Mouse (Mus musculus) gastrocnemius, postnatal 14 days (tissue): Measurements from ENCODE around the gene Cnot6. TPM values are rescaled to one million over a fixed set of nuclear protein-coding genes. Genes with fewer than 3 reads are reported as not detected.

Experiments
- DNase-seq: peaks from one replicate; pipeline ENCODE4 v3.0.0; 2021; ENCODE audit warnings: mixed read lengths
- intact Hi-C: fragments of 180-260 bp; cut with DNase I; formaldehyde crosslinking; loops from one replicate; pipeline ENCODE4 v1.15.1; 2025; ENCODE audit warnings: low total_unique reads
- long read RNA-seq, 2 experiments: library from polyadenylated mRNA; stranded (forward); transcript quantifications; one replicate each; pipeline ENCODE4 v2.0.0; 2021
- total RNA-seq, 2 experiments: library from RNA; stranded (reverse); gene quantifications; 2 replicates each; pipeline ENCODE4 v1.2.3; 2021

The Cnot6 gene
- 10 to 100 TPM; 19.6 to 21.1 TPM for total RNA-seq
- long read RNA-seq, experiment 1, full-length matches to known transcripts, result 2 of 4 reads
- long read RNA-seq, experiment 1, partial matches to known transcripts, result 0 of 4 reads
- long read RNA-seq, experiment 1, other reads (novel, unspliced or antisense), result 2 of 4 reads
- long read RNA-seq, experiment 2, full-length matches to known transcripts, result 10 of 14 reads
- long read RNA-seq, experiment 2, partial matches to known transcripts, result 1 of 14 reads
- long read RNA-seq, experiment 2, other reads (novel, unspliced or antisense), result 3 of 14 reads

GRCm38 (mm10) chr11:49712555-49713335 lies at the start of gene Cnot6:
TSS of gene Cnot6 (minus strand) at chr11:49712723.
- DNase-seq, result peak; percentile 98
- intact Hi-C loops, result no loop called here

DNA sequence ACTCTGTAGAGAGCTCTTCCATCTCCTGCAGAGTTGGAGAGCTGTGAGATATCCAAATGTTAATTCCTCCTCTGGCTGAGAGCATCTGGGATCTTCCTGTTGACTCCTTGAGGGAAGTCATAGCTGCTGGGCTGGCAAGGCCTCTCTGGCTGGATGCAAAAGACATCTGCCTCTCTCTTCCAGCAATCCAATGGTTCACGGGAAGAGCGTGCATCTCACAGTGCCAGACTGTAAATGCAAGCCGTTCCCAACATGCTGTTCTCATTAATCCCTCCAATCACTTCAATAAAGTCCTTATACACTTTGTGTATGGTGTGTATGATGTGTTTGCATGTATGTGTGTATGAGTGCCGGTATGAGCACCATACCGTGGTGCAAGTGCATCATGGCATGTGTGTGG lies 48.6 kb upstream of the Cnot6 start:
- DNase-seq, result no peak
- intact Hi-C loops, result no loop called here

- intact Hi-C loops, result no loop called here
- DNase-seq, result no peak
Measured at GRCm38 (mm10) chr11:49758096-49758495, 45.6 kb upstream of the Cnot6 start.

DNA sequence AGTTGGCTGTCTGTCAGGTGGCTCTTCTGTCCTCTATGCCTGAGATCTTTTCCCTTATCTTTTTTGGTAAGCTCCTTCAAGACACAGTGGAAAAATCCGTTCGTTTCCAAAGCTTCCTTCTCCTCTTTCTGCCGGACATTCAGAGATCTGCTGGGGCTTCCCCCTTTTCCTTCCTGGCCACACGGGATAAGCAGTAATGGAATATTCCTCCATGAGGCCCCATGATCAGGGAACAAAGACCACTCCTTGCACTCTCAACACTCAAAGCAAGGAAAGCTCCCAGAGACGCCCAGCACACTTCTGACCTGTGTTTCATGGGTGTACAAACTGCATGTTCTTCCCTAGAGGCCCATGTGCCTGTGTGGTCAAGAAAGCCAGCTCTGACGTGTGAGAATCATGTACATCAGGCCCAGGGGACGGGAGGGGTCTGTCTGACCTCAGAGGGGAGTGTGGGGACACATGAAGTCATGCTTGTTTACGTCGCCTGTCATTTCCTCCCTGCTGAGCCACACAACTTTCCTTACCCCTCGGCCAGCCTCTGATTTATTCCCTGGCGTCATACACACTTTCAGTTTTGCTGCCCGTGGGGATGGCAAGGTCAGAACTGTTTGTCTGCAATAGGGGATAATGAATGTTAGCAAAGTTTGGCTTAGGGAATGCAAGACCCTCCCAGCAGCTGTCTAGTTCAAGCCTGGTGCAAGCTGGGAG lies 42.6 kb upstream of the Cnot6 start:
- intact Hi-C loops, result no loop called here
- peak; percentile 48 for DNase-seq

DNA sequence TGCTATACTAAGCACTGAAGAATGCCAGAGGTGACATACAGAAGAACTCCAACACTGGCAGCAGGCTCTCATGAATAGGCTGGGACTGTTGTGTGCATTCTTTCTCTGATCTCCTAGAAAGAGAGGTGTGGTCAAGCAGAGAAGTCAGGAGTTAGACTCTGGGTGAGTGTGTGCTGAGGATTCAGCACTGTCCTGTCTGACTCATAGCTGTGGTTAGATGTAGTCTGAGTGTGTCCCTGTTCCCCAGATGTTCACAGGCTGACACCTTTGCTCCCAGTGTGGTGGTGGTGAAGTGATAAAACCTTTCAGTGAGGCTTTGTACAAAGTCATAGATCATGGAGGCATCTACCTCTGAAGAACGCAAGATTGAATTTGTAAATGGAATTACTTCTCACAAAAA lies 34.2 kb upstream of the Cnot6 start:
- intact Hi-C loops, result no loop called here

GRCm38 (mm10) chr11:49745839-49746238 lies 33.3 kb upstream of the Cnot6 start:
- intact Hi-C loops, result no loop called here
- DNase-seq, result no peak

More for the DNA sequence above, 34.2 kb upstream of the Cnot6 start:
- DNase-seq, result no peak

GRCm38 (mm10) chr11:49744981-49745380 lies 32.5 kb upstream of the Cnot6 start:
- DNase-seq, result no peak
- intact Hi-C loops, result no loop called here

DNA sequence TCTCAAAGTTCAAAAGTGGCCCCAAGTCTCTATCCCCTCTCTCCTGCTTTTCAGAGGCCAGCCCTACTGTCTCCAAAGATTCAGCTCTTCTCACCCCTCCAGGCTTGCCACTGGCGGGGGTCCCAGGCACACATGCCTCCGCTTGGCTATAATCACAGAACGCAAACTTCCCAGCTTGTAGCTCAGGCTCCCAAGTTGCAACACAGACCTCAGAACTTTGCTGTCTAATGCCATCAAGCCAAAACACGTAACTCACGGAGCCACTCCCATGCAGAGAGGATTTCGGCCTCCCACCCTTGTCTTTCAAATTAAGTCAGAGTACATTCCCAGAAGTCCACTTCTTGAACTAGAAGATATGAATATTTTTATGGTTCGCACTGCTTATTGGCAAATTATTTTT lies 31.1 kb upstream of the Cnot6 start:
- intact Hi-C loops, result no loop called here
- no peak for DNase-seq

GRCm38 (mm10) chr11:49742248-49742647 lies 29.7 kb upstream of the Cnot6 start:
- DNase-seq, result no peak
- intact Hi-C loops, result no loop called here

DNA sequence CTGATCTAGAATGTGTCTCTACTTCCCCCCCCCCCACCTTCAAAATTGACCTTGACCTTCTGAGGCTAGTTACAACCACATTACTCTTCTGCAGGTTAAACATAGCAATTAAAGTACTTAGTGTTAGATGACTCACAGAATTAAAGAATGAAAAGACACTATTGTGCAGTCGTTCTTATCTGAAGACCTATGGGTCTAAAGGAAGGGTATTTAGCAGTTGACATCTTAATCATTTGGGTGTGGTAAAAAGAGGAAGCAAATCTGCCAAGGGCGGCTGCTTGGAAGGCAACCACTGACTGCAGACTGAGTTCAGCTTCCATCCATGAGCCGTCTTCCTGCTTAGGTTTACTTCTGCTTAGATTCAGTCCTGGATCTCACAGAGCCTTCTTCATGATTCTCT lies 27.3 kb upstream of the Cnot6 start:
- no peak for DNase-seq
- intact Hi-C loops, result no loop called here

DNA sequence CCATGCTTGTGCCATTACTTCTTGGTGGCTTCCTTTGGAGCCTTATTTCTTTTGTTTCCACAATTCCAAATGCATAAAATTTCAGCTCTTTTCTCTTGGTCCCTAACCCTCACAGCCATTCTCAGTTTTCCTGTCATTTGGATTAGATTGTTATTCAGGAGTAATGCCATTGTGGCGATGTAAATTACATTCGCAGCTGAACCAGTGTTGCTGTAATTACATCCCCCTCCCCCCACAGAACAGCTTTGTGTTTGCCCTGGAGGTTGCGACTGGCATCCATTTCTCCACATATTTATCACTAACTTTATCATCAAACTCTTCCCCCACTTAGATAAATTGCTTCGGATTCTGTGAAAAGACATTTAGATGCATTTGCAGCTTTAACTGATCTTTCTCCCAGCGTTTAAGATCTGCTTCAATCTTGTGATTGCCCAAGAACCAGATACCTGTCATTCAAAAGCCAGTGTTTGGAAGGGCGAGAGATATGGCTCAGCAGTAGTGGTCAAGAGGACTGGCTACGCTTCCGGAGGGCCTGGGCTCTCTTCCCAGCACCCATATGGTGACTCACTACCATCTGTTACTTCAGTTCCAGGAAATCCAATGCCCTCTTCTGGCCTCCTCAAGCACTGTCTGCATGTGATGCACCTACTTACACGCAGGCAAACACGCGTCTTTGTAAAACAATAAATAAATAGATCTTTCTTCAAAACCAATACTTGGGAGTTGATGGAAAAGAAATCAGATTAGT lies 26.3 kb upstream of the Cnot6 start:
- no peak for DNase-seq
- intact Hi-C loops, result no loop called here

GRCm38 (mm10) chr11:49737625-49738024 lies 25.1 kb upstream of the Cnot6 start:
- peak; percentile 18 for DNase-seq
- intact Hi-C loops, result no loop called here

DNA sequence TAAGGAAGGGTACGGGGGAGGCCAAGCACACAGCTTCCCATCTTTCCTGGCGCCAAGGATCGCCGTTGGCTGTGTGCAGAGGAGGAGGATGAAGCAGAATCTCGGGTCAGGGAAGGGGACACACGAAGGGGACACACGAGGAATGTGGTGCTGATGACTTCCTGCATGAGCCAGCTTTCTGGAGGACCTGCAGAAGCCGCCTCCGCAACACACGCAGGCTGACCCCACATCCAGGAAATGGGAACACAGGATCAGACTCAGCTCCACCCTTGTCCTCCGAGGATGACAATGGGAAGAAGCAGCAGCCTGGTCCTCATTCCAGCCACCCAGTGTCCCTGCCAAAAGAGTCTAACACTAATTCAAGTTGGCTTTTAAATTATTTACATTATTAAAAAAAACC lies 22.2 kb upstream of the Cnot6 start:
- intact Hi-C loops, result loop anchor here (5.0 kb wide), 1 partner anchor 133 kb away; no protein-coding TSS in a partner anchor

GRCm38 (mm10) chr11:49730275-49730948 lies 17.9 kb upstream of the Cnot6 start:
- peak; percentile 49 for DNase-seq
- intact Hi-C loops, result loop anchor here (5.0 kb wide), 1 partner anchor 137 kb away; no protein-coding TSS in a partner anchor

More for the DNA sequence above, 22.2 kb upstream of the Cnot6 start:
- DNase-seq, result no peak

DNA sequence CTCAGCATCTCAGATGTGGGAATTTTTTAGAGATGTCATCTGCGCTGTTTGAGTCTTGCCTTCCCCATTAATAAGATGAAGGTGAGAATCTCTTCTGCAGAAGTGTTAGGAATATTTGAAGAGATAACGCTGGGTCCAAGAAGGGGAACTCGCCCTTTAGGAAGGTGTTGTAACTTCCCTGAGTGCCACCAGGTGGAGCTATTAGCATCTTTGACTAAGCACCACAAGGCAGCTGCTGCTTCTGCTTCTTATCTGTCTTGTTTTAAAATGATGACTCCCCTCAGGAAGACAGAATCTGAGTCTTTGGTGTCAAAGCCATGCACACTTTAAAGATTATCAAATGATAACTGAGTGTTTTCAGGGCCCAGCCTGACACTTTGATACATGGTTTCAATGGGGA lies 15.4 kb upstream of the Cnot6 start:
- peak; percentile 53 for DNase-seq
- intact Hi-C loops, result loop anchor here (10.0 kb wide), 1 partner anchor 117 kb away; the partner anchor contains the start of gene Mapk9

GRCm38 (mm10) chr11:49726800-49727199 lies 14.3 kb upstream of the Cnot6 start:
- no peak for DNase-seq
- intact Hi-C loops, result loop anchor here (10.0 kb wide), 1 partner anchor 118 kb away; the partner anchor contains the start of gene Mapk9

DNA sequence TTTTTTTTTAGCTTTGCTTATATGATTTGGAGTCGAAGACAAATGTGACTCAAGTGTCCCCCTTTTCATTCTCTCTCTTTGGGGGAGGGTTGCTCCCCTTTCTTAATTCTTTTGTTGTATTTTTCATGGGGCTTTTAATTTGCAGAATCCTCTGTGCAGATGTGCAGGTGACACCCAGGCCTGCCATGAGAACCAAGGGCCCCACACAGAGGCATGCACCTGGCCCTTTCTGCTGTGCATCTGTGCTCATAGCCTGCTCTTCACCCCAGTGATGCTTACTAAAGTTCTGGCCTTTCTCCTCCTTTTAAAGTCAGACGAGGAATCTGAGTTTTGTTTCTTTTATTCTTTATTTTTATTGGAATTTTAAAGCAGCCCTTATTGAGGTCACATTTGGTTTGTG lies 12.2 kb upstream of the Cnot6 start:
- no peak for DNase-seq
- intact Hi-C loops, result loop anchor here (10.0 kb wide), 1 partner anchor 120 kb away; the partner anchor contains the start of gene Mapk9

DNA sequence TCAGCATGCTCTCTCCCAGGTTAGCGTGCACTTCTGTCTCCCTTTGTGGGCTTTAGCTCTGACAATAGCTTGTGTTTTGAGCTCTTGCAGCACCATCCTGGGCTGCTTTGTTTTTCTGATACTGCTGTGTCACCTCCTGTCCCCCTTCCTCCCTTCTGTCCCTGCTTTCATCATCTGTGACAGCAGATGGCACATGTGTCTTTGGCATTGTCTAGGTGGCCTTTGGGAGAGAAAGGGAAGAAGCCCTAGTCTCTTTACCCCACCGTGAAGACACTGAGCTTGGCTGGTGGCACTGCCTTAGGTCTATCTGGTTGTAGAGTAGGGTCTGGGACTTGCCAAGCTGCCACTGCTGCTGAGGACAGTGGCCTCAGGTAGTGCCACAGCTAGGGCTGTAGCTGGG lies 10.8 kb upstream of the Cnot6 start:
- no peak for DNase-seq
- intact Hi-C loops, result loop anchor here (10.0 kb wide), 1 partner anchor 122 kb away; the partner anchor contains the start of gene Mapk9

DNA sequence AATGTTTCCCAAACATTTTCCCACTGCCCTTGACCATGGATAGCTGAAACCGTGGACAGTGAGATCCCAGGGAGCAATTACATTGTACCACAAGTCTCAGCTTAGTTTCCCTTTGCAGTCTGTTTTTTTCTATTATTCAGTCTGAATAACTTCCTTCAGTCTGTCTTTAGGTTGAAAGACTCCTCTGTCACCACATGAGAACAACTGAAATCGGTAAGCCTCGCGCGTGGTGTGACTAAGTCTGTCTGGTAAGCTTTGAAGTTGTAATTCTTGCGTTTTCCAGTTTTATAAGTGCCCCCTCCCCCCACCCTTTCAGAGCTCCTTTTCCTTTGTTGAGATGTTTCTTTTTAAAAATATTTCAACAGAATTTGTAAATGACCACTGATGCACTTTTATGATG lies 10.2 kb upstream of the Cnot6 start:
- intact Hi-C loops, result loop anchor here (10.0 kb wide), 1 partner anchor 122 kb away; the partner anchor contains the start of gene Mapk9

More for the DNA sequence above, 10.2 kb upstream of the Cnot6 start:
- DNase-seq, result no peak
